Mouse (Mus musculus) liver, adult 2 months (tissue): ENCODE measurements at regions not wholly inside any gene's neighbourhood (a gene's known extent, or its start where the extent isn't known, plus 50 kb on each side); places are given as distances from the start of the nearest gene placed in this dataset.

Experiments
- DNase-seq: peaks from one replicate; pipeline ENCODE4 v3.0.0-alpha.2; 2011; ENCODE audit warnings: low read depth, low spot score; ENCODE audit errors: extremely low read depth
- H3K27ac ChIP-seq: fragments of 200-500 bp; replicated peaks from 2 replicates; pipeline ENCODE4 v1.5.1; 2012; ENCODE audit warnings: low read depth, mild to moderate bottlenecking, control low read depth, inconsistent platforms, low read length; ENCODE audit not compliant: insufficient read depth
- H3K27me3 ChIP-seq: fragments of 200-500 bp; 2 replicates; pipeline ENCODE4 v1.6.1; 2012; ENCODE audit warnings: mild to moderate bottlenecking, moderate library complexity, low read length, inconsistent platforms; ENCODE audit not compliant: control insufficient read depth, insufficient read depth
- H3K36me3 ChIP-seq: fragments of 200-500 bp; 2 replicates; pipeline ENCODE4 v1.6.1; 2012; ENCODE audit warnings: low read length, inconsistent platforms; ENCODE audit not compliant: control insufficient read depth, insufficient read depth
- H3K4me1 ChIP-seq: fragments of 200-500 bp; 2 replicates; pipeline ENCODE4 v1.6.1; 2011; ENCODE audit warnings: low read length; ENCODE audit not compliant: control insufficient read depth, insufficient read depth
- H3K4me3 ChIP-seq: fragments of 200-500 bp; 2 replicates; pipeline ENCODE4 v1.5.1; 2011; ENCODE audit warnings: low read depth, mild to moderate bottlenecking, control low read depth, low read length, moderate library complexity; ENCODE audit not compliant: insufficient read depth
- H3K79me2 ChIP-seq: fragments of 200-500 bp; 2 replicates; pipeline ENCODE4 v1.6.1; 2012; ENCODE audit warnings: inconsistent platforms, mild to moderate bottlenecking, low read length, moderate library complexity; ENCODE audit not compliant: control insufficient read depth, insufficient read depth
- H3K9ac ChIP-seq: fragments of 200-500 bp; 2 replicates; pipeline ENCODE4 v1.6.1; 2012; ENCODE audit warnings: low read depth, mild to moderate bottlenecking, control low read depth, inconsistent platforms, low read length
- CTCF ChIP-seq: fragments of 200-500 bp; IDR thresholded peaks from 2 replicates; pipeline ENCODE4 v1.5.1; 2011; ENCODE audit warnings: low read depth, low read length, control low read depth
- POLR2A ChIP-seq: fragments of 200-500 bp; IDR thresholded peaks from 2 replicates; pipeline ENCODE4 v1.6.1; 2011; ENCODE audit warnings: low read length, control low read depth; ENCODE audit not compliant: insufficient read depth; ENCODE audit errors: extremely low read depth
- WGBS: fragments of 180-500 bp; shearing (Covaris S2); methylation state at CpG from one replicate; pipeline ENCODE4 v1.1.7; 2018; 5-methylcytosine and 5-hydroxymethylcytosine counted together

- Histone ChIP-seq H3K4me3 (no peak overlapping the region), H3K4me1 (no peaks in the 10 kb centered on the region), H3K36me3 (no peaks in the 10 kb centered on the region), H3K9ac (no peak overlapping the region), H3K79me2 (no peaks in the 10 kb centered on the region), H3K27me3 (no peaks in the 10 kb centered on the region), H3K27ac (no peak overlapping the region)
- 64% methylated on average over 3 of the region's 3 CpGs for WGBS
- DNase-seq, result no peak
- no peak for TF ChIP-seq POLR2A
- TF ChIP-seq CTCF, result no peak
Measured at GRCm38 (mm10) chr17:4133678-4134077, 437.6 kb upstream of the Nox3 start.

DNA sequence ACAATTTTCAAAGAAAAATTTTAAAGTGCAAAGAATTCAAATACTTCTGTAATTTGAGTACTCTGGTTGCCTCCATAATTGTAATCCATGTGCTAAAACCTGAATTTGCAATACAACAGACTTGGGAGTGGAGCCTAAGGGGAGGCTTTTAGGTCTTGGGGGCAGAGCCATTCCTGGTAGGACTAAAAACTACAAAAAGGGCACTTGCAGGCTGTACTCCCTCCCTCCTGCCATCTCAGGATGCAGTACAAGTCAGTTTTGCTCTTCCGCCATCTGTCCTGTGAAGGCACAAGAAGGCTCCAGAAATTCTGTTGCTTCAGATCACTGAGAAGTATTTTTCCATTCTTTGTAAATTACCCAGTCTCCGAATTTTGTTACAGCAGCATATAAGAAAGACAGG, 467.4 kb upstream of the Nox3 start:
- H3K9ac ChIP-seq, result no peak overlapping the region
- WGBS, result 79% methylated on average over 2 of the region's 2 CpGs
- H3K4me1 ChIP-seq, result no peaks in the 10 kb centered on the region
- H3K4me3 ChIP-seq, result no peak overlapping the region
- DNase-seq, result no peak
- no peaks in the 10 kb centered on the region for H3K27me3 ChIP-seq
- TF ChIP-seq CTCF (no peak), POLR2A (no peak)
- H3K36me3 ChIP-seq, result no peaks in the 10 kb centered on the region
- no peaks in the 10 kb centered on the region for H3K79me2 ChIP-seq
- no peak overlapping the region for H3K27ac ChIP-seq

GRCm38 (mm10) chr17:4173951-4174361, 477.9 kb upstream of the Nox3 start:
- WGBS, result 54% methylated on average over 4 of the region's 4 CpGs
- no peaks in the 10 kb centered on the region for H3K4me1 ChIP-seq

DNA sequence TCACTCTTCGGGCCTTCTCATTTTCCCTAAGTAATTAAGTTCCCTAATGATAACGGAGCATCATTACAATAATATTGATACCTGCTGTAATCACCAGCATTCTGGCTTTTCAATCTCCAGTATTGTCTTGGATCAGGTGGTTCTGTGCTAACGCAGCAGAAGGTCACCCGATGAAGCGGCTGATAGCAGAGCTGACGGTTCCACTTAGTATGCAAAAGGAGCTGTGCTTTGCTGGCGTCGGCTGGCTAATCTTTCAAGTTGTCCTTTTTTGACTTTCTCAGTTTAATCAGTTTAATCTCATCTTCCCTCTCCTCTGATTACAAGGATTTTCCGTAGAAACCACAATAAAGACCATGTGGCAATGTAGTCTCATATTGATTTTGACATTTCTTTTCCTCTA, 478.9 kb upstream of the Nox3 start:
- TF ChIP-seq CTCF, result no peak
- TF ChIP-seq POLR2A, result no peak
- WGBS, result 84% methylated on average over 9 of the region's 9 CpGs
- H3K36me3 ChIP-seq, result no peaks in the 10 kb centered on the region

More at GRCm38 (mm10) chr17:4173951-4174361, 477.9 kb upstream of the Nox3 start:
- Histone ChIP-seq H3K4me3 (no peak overlapping the region), H3K36me3 (no peaks in the 10 kb centered on the region), H3K9ac (no peak overlapping the region), H3K27me3 (no peaks in the 10 kb centered on the region), H3K27ac (no peak overlapping the region), H3K79me2 (no peaks in the 10 kb centered on the region)
- no peak for TF ChIP-seq CTCF
- TF ChIP-seq POLR2A, result no peak
- peak; percentile 45 for DNase-seq

GRCm38 (mm10) chr17:4176524-4176923, 480.5 kb upstream of the Nox3 start:
- WGBS, result 80% methylated on average over 3 of the region's 3 CpGs
- H3K9ac ChIP-seq, result no peak overlapping the region
- no peaks in the 10 kb centered on the region for H3K4me1 ChIP-seq
- H3K27ac ChIP-seq, result no peak overlapping the region
- DNase-seq, result no peak
- TF ChIP-seq CTCF (no peak), POLR2A (no peak)
- H3K27me3 ChIP-seq, result no peaks in the 10 kb centered on the region
- H3K4me3 ChIP-seq, result no peak overlapping the region
- no peaks in the 10 kb centered on the region for H3K36me3 ChIP-seq
- no peaks in the 10 kb centered on the region for H3K79me2 ChIP-seq

More for the DNA sequence above, 478.9 kb upstream of the Nox3 start:
- Histone ChIP-seq H3K27me3 (no peaks in the 10 kb centered on the region), H3K4me3 (no peak overlapping the region), H3K79me2 (no peaks in the 10 kb centered on the region), H3K9ac (no peak overlapping the region), H3K4me1 (no peaks in the 10 kb centered on the region), H3K27ac (no peak overlapping the region)
- DNase-seq, result no peak

DNA sequence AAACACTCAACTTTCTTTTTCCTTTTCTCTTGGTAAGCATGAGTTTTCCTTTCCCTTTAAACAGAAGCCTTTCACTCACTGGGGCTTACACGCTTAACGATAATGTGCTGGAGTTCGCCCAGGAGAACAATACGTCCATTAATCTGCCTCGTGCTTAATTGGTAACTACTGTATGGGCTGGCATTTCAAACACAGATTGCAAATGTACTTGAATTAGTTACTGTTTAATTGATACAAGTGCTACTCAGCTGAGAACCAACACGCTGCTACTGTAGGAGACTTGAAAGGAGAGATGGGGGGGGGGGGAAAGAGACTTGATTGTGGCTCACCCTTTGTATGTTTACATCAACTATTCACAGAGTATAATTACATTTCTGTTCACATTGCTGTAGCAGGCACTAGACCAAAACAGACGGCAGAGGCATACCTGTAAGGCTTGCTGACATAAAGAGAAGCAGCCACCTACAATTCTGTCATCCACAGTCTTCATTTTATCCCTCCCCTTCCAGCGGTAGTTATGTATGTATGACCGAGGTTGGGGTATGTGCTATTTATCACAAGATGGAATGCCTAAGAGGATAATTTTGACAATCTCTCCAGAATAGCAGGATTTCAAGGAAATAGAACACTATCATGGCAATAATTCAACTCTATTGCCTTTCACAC, 481.6 kb upstream of the Nox3 start:
- Histone ChIP-seq H3K79me2 (no peaks in the 10 kb centered on the region), H3K9ac (no peak overlapping the region), H3K4me3 (no peak overlapping the region), H3K27ac (no peak overlapping the region), H3K36me3 (no peaks in the 10 kb centered on the region), H3K27me3 (no peaks in the 10 kb centered on the region), H3K4me1 (no peaks in the 10 kb centered on the region)
- DNase-seq, result no peak
- WGBS, result 74% methylated on average over 9 of the region's 9 CpGs
- TF ChIP-seq CTCF (no peak), POLR2A (no peak)
